Mouse (Mus musculus): ENCODE data around the gene A130010J15Rik.

The A130010J15Rik gene

GRCm38 (mm10) chr1:193157111-193157492, 10.7 kb upstream of the A130010J15Rik start:
- DNase-seq: no peak

DNA sequence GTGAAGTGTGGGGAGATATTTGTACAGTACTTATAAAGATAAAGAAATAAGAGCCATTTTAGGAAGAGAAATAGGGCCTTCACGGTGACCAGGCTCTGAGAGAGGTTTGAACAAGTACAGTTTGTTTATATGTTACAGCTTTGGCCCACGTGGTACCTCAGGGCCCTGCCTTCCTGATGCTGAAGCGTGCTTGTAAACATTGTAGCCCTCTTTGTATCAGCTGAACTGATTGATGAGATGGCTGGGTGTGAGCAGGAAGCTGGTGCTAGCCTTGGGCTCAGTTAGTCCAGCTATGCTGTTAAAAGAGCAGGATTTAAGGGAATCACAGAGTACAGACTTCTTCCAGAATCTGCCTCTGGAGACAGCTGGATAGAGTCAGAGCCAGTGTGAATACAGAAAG, 8.7 kb upstream of the A130010J15Rik start:
- DNase-seq: no peak

DNA sequence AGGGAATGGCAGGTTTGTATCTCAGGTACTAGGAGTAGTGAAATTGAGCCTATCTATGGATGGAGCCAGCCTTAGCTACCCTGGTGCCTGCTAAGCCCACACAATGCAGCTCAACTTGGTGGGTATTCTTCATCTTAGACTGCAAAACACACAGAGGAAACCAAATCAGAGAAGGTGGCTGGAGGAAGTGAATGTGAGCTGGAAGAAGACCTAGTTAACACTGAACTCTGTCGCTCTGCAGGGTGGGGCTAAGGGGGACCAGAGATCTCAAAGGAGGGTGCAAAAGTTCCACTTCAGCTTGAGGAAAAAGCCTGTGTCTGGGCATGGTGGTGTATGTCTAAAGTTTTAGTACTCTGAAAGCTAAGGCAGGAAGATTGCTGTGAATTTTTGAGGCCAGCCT, 8.2 kb upstream of the A130010J15Rik start:
- DNase-seq: no peak

DNA sequence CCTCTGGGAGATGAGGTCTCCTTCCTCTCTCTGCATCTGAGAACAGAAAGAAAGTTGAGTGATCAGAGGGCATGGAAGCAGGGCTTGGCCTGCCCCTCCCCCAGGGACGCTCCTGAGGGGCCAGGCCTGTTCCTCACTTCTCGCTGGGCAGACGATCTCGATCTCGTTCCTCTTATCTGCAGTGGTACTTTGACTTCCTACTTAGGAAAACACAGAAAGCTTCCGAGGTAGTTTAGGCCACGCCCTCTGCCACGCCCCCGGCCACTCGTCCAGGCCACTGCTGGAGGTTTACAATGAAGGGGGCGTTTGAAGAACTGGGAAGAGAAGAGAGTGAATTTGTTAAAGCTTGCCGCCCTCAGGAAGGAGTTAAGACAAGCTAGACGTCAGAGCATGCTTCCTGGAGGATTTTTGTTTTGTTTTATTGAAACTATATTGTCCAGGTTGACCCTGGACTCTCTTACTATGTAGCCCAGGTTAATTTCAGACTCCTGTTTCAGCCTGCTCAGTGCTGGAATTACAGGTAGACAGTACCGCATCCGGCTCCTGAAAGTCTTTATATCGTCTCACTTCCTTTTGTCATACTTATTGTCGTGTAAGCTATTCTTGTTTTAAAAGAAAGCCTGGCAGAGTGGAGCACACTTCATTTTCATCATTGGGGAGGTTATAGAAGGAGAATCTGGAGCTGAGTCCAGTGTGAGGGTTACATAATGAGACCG, 7.4 kb upstream of the A130010J15Rik start:
- no peak for DNase-seq

DNA sequence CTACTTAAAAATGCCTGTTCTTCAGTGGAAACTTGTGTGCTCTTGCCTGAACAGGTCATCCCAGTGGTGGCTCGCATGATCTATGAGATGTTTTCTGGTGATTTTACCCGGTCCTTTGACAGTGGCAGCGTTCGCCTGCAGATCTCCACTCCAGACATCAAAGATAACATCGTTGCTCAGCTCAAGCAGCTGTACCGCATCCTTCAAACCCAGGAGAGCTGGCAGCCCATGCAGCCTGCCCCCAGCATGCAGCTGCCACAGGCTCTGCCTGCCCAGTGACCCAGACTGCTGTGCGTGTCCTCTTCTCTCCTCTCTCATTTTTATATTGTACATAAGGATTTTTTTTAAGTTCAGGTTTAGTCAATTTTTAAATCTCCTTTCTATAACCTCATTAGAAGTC, 1.4 kb downstream of the A130010J15Rik start:
- DNase-seq: no peak

- DNase-seq: no peak
Observed at GRCm38 (mm10) chr1:193169856-193170255, 2.0 kb downstream of the A130010J15Rik start.

DNA sequence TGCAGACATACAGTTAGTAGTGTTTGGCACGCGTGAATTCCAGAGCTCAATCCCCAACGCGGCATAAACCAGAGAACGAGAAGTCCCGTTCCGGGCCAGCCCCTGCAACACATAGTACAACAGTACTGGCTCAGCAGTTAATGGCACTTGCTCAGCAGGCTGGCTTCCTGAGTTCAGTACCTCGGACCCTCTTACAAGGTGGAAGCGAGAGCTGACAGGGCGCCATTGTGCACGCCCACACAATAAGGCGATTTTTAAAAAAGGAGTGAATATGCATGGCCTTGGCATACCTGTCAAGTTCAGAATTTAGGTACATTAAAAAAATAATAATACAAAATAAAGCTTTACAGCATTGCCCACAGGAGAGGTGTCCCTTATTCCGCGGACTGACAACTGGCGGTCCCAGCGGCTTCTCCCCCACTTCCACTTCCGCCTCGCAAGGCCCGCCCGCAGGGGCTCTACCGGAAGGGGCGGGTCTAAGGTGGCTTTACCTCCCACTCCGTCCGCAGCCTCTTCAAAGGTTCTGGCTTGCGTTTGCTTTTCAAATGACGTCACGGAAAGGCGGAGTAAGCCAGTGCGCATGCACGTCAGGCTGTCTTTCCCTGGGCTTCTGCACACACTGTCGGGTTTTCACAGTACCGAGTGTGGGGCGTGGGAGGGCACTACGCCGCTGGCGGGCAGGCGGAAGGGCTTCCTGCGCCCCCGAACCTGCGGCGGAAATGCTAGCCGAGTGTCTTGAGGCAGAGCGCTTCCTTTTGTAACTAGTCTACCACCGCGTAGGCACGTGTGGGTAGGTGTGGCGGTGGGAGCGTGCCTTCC, 5.4 kb downstream of the A130010J15Rik start:
- peak; percentile 94 to 95 for DNase-seq

- DNase-seq: no peak
Observed at GRCm38 (mm10) chr1:193173810-193174129, 5.9 kb downstream of the A130010J15Rik start.

DNA sequence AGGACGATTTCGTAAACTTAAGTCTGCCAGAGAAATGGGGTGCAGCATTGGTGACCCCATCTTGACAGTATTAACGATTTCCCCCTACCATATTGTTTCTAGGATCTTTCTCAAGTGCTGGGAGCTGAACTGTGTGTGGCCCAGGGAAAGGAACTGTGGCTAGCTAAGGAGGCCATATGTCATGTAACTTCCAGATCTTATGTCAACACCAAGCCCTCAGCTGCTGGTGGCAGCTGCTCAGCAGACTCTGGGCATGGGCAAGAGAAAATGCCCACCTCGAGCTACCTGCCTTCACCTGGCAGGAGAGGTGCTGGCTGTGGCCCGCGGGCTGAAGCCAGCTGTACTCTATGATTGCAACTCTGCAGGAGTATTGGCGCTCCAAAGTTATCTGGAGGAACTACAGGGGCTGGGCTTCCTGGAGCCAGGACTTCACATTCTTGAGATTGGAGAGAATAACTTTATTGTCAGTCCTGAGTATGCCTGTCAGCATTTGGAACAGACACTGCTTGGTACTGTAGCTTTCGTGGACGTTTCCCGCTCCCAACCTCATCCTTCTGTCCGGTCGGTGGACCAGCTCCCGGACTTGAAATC, 6.4 kb downstream of the A130010J15Rik start:
- no peak for DNase-seq

DNA sequence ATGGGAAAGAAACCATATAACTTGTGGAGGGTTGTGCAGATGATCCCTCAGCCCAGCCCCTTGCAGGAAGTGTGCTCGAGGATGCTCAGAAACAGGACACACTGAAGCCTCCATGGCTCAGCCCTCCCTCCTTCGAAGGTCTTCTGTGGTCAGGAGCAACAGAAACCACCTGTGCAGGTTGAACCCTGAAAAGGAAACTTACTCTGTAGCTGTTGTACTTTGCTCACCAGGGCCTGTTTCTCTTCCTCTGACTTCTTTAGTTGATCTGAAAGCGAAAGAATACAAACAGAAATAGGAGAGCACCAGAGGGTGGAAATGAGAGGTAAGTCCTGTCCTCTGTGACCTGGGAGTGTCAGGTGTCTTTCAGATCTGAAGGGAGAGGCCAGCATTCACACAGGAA, 13.3 kb downstream of the A130010J15Rik start:
- DNase-seq: no peak

- DNase-seq: no peak
Observed at GRCm38 (mm10) chr1:193188257-193188656, 20.4 kb downstream of the A130010J15Rik start.

DNA sequence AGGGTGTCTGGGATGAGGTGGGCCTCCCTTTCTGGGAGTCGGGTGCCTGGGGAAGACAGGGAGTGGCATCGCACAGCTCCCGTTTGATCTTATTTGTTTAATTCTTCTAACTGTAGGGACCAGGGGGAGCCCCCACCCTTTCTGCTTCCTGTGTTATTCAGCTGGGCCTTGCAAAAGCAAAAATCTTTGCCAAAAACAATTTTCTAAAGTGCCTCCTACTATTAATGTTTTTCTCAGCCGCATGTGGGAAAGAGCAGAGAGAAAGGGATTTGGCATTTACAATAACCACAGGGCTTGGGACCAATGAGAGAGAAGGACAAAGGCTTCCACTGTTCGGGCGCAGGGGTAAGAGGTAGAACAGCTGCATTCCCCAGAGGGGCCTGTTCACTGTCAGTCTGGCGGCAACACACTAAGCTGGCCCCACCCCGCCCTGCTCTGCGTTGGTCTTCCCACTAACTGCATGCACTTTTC, 21.3 kb downstream of the A130010J15Rik start:
- no peak for DNase-seq

DNA sequence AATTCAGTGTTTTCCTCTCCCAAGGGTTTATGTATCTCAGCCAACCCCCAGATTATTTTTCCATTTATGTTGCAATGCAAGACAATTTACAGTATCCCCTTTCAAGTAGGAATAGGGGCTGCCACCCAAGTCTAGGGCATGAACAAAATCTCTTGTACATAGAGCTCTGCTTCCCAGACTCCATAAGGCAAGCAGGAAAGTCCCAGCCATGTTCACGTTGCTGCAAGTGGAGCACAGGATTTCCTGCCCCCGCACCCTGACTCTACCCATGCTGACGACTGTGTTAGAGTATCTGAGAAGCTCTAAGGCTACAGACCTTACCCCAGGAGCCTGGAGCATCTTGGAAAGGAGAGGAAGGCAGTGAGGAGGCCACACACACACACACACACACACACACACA, 21.9 kb downstream of the A130010J15Rik start:
- no peak for DNase-seq

DNA sequence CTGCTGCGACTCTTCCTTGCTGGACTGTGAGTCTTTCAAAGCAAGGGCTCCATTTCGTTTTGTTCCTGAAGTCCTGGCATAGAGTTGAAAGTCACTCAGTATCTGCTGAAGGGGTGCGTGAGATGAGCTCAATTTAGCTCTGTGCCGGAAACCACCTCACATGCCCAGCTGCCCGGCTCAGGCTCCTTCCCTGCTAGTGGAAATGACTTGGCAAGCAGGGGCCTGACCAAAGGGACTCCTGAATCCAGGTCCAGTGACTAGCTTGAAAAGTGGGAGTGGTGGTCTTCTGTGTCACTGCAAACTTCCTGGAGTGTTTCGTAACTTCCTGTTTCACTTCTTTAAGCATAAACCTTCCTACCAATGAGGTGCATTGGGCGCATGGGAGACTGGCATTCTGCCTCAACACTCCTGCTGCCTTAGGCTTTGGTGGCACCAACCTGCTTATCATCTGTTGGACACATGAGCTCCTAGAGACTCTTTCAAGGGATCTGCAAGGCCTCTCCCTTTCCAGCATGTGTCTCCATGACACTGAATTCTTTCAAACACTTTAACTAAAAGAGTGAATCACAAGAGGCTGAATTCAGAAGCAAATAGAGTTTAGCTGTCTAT, 23.9 kb downstream of the A130010J15Rik start:
- DNase-seq: no peak

- DNase-seq: peak; percentile 72 to 73
Observed at GRCm38 (mm10) chr1:193194416-193195140, 26.7 kb downstream of the A130010J15Rik start.

- no peak for DNase-seq
Observed at GRCm38 (mm10) chr1:193195169-193195810, 27.4 kb downstream of the A130010J15Rik start.

GRCm38 (mm10) chr1:193197494-193198205, 29.8 kb downstream of the A130010J15Rik start:
- DNase-seq: no peak

DNA sequence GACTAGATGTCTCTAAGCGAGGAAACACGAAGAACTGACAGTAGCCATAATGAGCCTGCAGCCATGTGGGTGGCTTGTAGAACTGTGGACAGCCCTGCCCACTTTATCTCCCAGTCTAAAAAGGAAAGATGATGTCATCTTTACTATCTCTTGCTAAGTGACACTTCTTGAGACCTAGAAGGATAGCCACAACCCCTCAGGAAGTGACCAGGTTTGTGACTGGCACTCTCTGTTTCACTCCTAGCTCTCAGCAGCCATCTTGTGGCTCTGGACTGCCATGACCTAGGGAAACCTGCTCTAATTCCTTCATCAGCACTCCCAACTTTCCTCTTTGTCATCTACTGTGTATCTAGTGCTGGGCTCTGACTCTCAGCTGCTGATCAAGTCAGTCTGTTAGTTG, 30.5 kb downstream of the A130010J15Rik start:
- DNase-seq: no peak

DNA sequence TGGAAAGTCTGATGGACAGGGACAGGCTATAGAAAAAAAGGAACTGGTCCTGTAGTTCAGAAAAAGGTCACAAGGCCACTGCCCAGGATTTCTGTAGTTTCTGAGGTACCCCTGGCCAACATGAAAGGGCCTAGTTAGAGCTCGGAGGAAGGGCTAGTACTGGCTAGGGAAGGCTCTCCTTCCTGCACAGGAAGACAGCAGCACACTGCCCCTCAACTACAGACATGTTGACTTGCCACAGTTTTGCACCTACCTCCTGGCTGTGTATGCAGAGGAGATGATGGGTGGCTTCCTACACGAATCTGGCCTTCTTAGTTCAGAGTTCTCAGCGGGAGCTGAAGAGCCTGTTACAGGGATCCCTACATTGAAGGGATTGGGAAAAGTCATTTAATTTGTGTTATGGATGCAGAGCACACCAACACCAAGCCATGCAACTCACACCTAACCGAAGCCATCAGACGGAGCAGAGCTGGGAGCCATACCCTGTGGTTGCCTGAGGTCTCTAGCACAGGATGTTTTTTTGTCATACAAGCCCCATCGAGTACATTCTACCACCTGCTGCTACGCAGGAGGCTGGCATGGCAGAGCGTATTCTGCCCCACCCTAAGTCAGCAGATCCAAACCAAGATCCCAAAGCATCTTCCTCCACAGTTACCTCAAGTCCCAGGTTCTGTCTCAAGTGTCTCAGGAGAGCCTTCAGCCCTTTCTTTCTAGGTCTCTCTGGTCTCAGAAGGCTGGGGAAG, 33.0 kb downstream of the A130010J15Rik start:
- DNase-seq: no peak

DNA sequence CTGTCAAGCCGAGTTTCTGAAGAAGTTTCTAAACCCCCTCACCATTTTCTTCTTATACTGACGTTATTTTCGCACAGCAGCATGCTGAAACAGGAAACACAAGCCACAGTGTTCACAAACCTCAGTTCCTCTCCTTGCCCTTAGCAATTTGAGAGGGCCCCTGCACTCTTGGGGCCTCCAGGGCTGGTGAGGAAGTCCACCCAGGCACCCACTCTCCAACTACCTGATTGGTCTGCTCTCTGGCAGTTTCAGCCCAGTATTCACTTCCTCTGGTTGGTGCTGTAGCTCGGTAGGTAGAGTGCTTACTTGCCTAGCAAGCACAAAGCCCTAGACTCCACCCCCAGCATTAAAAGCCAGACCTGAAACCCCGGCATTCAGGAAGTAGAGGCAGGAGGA, 33.5 kb downstream of the A130010J15Rik start, which contains the start of gene Traf3ip3:
Gene Traf3ip3 (minus strand): TSS at position 321 of the 396 bp plus-strand sequence.
- no peak for DNase-seq

- no peak for DNase-seq
Observed at GRCm38 (mm10) chr1:193203821-193204220, 36.0 kb downstream of the A130010J15Rik start.

All from cerebellum, postnatal 36 days (tissue).